Mouse (Mus musculus) myocyte (in vitro differentiated cells): ENCODE measurements around the gene Kcnq1.

Experiments used
- MYOG ChIP-seq, 3 experiments: IDR thresholded peaks; one replicate each; pipeline ENCODE4 v1.6.1; 2011; ENCODE audit warnings: control low read depth in 2 of 3, low read depth in 2 of 3, mild to moderate bottlenecking in 2 of 3; ENCODE audit not compliant: insufficient read length in 2 of 3, control insufficient read depth in 1 of 3, insufficient read depth in 1 of 3
- POLR2A ChIP-seq: IDR thresholded peaks from one replicate; pipeline ENCODE4 v1.6.1; 2011; ENCODE audit warnings: low read depth, mild to moderate bottlenecking, control low read depth, moderate library complexity; ENCODE audit not compliant: insufficient read length
- TCF12 ChIP-seq: IDR thresholded peaks from one replicate; pipeline ENCODE4 v1.6.1; 2011; ENCODE audit warnings: mild to moderate bottlenecking, control low read depth; ENCODE audit not compliant: poor library complexity, insufficient read depth, severe bottlenecking

DNA sequence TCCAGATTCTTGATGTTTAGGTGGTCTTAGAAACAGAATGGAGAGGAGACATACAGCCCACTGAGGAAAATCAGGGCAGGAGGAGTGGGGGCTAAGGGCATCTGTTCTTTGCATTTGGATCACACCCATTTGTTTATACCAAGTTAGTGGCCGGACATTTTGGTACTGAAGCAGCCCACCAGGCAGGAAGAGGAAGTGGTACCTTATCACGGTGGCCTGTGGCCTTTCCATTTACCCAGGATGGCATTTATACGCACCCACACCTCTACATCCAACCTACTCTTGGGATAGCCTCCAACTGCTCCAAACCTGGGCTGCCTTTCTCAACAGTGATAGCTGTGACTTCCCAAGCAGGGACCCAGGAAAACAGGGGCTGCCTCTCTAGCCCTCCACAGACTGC, 179.3 kb downstream of the Kcnq1 start:
- no peak for TF ChIP-seq TCF12
- TF ChIP-seq POLR2A = no peak
- no peak for TF ChIP-seq MYOG (IDR thresholded peaks at IDR 0.05; ENCODE audit: control insufficient read depth in 1 of 3, insufficient read depth in 1 of 3, insufficient read length in 2 of 3, low read depth in 2 of 3)
